Mouse (Mus musculus): ENCODE data around the gene Kng1. TPM values are rescaled to one million over a fixed set of nuclear protein-coding genes. Genes with fewer than 3 reads are reported as not detected.

The Kng1 gene
- total RNA-seq, 4 experiments from 2014 or later: 0.18 to 1.0 (median 0.52) TPM

DNA sequence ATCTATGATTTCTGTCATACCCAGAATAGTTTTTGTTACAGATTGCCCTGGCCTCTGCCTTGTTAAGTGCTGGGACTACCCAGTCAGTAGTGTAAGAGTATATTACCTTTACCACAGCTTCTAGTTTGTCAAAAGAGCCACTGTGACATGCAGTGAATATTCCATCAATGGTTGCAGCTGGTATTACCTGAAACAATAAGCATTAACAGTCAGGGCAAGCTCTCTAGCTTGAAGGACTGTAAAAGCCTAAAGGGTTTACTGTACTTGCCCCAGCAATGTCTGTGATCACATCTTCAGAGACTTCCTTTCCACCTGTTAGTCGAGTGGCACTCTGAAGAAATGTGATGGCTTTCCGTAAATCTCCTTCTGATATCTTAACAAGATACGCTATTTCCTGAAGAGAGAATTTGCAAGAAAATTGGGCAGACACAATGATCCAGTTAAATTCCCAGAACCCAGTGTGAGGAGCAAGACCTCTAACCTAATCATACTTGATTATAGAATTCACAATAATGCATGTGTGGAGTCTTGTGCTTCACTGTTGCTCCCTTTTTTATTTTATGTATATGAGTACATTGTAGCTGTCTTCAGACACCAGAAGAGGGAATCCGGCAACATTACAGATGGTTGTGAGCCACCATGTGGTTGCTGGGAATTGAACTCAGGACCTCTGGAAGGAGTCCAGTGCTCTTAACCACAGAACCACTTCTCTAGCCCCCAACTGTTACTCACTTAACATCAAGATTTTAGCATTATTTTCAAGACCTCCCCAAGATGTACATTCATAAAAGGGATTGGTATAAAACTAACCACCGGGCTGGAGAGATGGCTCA lies 56.9 kb downstream of the Kng1 start:
- no peak for DNase-seq

DNA sequence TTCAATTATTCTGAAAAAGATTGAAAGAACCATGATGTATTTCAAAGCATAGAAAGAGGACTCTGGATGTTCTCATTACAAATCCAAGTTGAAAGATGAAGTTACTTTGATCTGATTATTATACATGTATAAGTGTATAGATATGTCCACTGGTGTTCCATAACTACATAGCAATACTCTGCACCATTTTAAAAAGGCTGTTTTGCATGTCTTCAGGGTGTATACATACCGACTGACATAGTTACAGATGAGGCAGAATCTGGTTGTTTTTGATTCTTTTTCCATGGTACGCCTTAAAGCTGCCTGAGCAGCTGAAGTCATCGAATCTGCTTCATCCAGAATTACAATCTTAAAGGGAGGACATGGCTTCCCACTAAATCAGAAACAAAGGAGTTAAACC lies 57.8 kb downstream of the Kng1 start:
- no peak for DNase-seq

DNA sequence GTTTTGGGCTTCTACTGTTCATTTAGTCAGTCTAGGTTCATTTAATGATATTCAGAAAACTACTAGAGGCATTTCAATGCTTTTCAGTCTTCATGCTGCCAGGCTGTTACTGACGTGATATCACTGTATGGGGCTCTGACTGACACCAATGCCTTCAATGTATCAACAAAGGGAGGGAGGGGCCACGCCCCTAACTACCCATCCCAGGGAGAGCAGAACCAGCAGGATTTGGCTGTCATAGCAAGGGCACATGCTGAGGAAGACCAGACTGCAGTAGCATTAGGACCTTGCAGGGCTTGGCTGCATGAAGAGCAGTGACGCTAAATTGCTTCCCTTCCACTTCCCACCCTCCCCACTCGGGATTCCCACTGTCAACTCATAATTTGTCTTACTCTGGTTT lies 59.5 kb downstream of the Kng1 start:
- DNase-seq: no peak

DNA sequence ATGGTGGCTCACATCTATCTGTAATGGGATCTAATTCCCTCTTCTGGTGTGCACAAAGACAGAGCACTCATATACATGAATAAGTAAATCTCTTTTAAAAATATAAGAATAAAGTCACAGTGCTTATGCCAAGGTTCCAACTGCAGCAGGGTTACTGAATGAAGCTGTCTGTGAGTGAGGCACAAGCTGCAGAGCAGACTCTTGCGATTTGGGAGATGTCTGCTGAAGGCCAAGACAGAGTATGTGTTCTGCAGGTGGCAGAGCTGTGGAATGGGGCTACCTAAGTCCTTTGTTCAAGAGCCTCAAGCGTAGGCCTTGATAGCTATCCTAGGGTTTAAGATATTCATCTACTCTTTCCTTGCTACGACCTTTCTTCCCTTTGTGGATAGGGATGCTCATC lies 64.8 kb downstream of the Kng1 start:
- no peak for DNase-seq

DNA sequence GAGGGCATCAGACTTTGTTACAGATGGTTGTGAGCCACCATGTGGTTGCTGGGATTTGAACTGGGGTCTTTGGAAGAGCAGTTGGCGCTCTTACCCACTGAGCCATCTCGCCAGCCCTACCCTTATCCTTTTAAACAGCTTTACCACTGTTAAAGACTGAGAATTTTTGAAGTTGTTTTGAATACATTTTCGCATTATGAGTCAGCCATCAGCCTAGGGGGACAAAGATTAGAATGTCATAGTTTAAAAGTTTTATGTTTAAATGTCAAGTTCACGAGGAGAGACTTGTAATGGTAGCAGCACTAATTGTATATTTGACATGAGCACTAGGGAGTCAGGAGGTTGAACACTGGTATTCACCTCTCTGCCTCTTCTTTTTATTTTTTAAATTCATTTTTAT lies 65.4 kb downstream of the Kng1 start:
- DNase-seq: no peak

DNA sequence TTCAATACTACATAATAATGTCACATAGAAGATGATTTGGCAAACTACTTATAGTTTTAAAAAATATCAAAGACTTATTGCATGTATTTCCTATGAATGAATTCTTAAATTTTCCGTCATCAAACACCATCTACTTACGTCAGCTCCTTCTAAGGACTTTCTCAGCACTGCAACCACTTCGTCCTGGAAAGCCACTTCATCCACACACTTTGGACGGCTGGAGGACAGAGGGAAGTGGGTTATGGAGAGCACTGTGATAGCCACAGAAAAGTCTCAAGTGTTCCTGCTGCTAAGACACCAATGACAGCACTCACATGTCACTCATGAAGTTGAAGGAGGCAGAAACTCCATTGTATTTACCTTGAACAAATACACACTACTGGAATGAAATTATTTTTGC lies 66.7 kb downstream of the Kng1 start:
- DNase-seq: no peak

DNA sequence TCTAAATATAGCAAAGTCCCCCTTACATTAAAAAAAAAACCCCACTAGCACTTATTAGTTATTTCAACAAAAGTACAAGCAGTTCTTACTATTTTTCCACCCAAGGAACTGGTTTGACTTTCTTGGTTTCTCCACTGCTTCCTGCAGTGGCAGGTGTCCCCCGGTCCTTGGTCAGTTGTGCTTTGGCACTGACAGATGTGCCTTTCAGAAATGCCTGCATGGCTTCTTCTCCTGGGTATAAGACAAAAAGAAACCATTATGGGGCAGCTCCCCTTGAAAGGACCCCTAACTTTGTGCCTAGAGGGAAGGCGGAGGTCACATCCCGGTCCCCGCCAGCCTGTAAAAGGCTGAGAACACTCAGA lies 69.6 kb downstream of the Kng1 start:
- DNase-seq: no peak

DNA sequence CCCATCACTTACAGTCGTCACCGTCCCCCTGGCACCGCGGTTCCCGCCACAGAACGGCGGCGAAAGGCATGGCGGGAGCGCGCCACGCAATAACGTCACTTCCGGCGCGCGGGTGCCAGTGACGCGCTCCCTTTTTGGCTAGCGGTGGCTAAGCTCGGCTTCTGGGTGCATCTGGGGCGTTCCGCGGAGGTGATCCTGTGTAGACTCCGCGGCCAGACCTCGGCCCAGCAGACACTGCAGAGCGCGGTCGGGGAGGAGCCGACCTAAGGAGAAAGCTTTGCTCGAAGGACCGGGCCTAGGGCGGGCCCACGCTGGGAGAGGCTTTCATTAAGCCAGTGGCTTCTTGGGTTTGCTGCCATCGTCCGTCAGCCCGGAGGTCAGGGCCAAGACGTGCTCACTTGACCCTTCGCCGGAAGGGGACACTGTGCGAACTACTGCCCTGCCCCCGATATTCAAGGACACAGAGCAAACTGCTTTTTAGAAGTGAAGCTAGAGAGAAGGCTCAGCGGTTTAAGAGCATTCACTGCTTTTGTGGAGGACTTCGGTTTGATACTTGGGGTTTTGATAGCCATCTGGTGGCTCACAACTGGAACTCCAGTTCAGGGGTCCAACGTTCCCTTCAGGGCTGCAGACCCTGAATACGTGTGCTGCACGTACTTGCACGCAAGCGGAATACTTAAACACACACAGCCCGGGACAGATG lies 70.2 kb downstream of the Kng1 start, which contains the start of gene Rfc4:
Gene Rfc4 (minus strand): TSS at position 65 of the 703 bp plus-strand sequence.
- peak; percentile 88 for DNase-seq

DNA sequence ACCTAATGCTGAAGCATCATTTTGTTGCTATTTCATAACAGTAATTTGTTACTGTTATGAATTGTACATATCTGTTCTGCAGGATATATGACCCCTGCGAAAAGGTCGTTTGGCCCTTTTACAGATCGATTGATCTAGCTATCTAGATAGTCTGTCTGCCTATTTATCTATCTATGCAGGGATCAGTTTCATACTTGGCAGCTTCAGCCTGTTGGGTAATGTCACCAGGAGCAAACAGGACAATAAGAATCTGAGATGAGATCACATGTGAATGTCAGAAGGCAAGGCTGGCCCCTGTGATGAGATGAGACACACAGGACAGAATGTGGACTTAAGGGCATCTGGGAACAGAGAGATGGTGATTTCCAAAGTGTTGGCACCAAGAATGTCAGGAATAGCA lies 72.6 kb downstream of the Kng1 start:
- DNase-seq: no peak

Small RNA genes within 50 kb of the gene (microRNA-seq; reads per million reads assigned to microRNA genes)
- gene Gm49346: 3.2 to 3.3 reads per million in 2 experiments

Other genes with a start within 250 kb of the Kng1 start
- not detected for gene Crygs, start 246.3 kb upstream of the Kng1 start, total RNA-seq (2022)
- gene Tbccd1, start 200.2 kb upstream of the Kng1 start, total RNA-seq (2022): 10 to 100 TPM; 19.2 to 26.1 (median 23.1) TPM
- gene Dnajb11, start 200.0 kb upstream of the Kng1 start, total RNA-seq (2022): 10 to 100 TPM; 55.9 to 75.2 (median 64.1) TPM
- gene Ahsg, start 166.6 kb upstream of the Kng1 start, total RNA-seq (2022): 1 to 10 TPM; 6.1 to 8.4 (median 7.2) TPM
- 10 to 100 TPM in 2 of 4 experiments, 1 to 10 TPM in 2; 2.4 to 25.4 (median 6.9) TPM for gene Fetub, start 139.5 kb upstream of the Kng1 start, total RNA-seq (2022)
- under 1 TPM in 2 of 4 experiments, not detected in 2; 0.20 to 0.46 TPM for gene Hrg, start 106.8 kb upstream of the Kng1 start, total RNA-seq (2022)
- gene Kng2, start 28.4 kb upstream of the Kng1 start, total RNA-seq (2022): 1 to 10 TPM; 3.6 to 5.7 (median 4.7) TPM
- 100 to 1,000 TPM; 551 to 775 (median 679) TPM for gene Eif4a2, start 49.6 kb downstream of the Kng1 start, total RNA-seq (2022)
- gene Rfc4, start 69.9 kb downstream of the Kng1 start, total RNA-seq (2022): 10 to 100 TPM in 1 of 4 experiments, 1 to 10 TPM in 3; 7.1 to 10.8 (median 9.2) TPM
- gene Adipoq, start 88.7 kb downstream of the Kng1 start, total RNA-seq (2022): 100 to 1,000 TPM; 199 to 471 (median 253) TPM
- gene St6gal1, start 166.9 kb downstream of the Kng1 start, total RNA-seq (2022): 10 to 100 TPM; 36.7 to 55.6 (median 44.3) TPM

Measured in adrenal gland, adult 8-10 months (tissue).